Mouse (Mus musculus): ENCODE measurements around the gene Gpn2. TPM values are rescaled to one million over a fixed set of nuclear protein-coding genes. Genes with fewer than 3 reads are reported as not detected.

Gene Gpn2
- polyA plus RNA-seq, 1 experiment from 2014 or later, result 25.0 TPM

- WGBS, result 86% methylated on average over 2 of the region's 2 CpGs
- H3K4me1 ChIP-seq, result peaks cover 20% of the 10 kb centered on the region
- no peak overlapping the region for H3K27ac ChIP-seq
- no peak for ATAC-seq
- H3K9ac ChIP-seq, result no peak overlapping the region
- peaks cover 37% of the 10 kb centered on the region for H3K36me3 ChIP-seq (ENCODE audit: poor library complexity, severe bottlenecking)
- H3K9me3 ChIP-seq (replicated peaks), result no peaks in the 10 kb centered on the region
- H3K4me2 ChIP-seq, result no peak overlapping the region
- H3K27me3 ChIP-seq, result no peaks in the 10 kb centered on the region
- no peak overlapping the region for H3K4me3 ChIP-seq
Observed at GRCm38 (mm10) chr4:133628517-133628916, 44.4 kb downstream of the Gpn2 start.

- ATAC-seq, result no peak
- Histone ChIP-seq H3K4me2 (no peak overlapping the region), H3K9ac (no peak overlapping the region), H3K4me3 (no peak overlapping the region), H3K4me1 (peaks cover 20% of the 10 kb centered on the region), H3K27me3 (no peaks in the 10 kb centered on the region), H3K27ac (no peak overlapping the region), H3K36me3 (ENCODE audit: poor library complexity, severe bottlenecking) (peaks cover 30% of the 10 kb centered on the region), H3K9me3 (replicated peaks) (no peaks in the 10 kb centered on the region)
- WGBS, result 89% methylated on average over 7 of the region's 7 CpGs
Observed at GRCm38 (mm10) chr4:133629191-133629590, 45.0 kb downstream of the Gpn2 start.

GRCm38 (mm10) chr4:133630326-133630920 lies 46.3 kb downstream of the Gpn2 start:
- Histone ChIP-seq H3K27me3 (no peaks in the 10 kb centered on the region), H3K27ac (no peak overlapping the region), H3K4me3 (no peak overlapping the region), H3K4me2 (no peak overlapping the region), H3K9ac (0 out of 2 replicates have a peak overlapping the region, but pooled peaks have one; percentile 26), H3K36me3 (ENCODE audit: poor library complexity, severe bottlenecking) (peaks cover 18% of the 10 kb centered on the region), H3K4me1 (peaks cover 20% of the 10 kb centered on the region), H3K9me3 (replicated peaks) (no peaks in the 10 kb centered on the region)
- WGBS, result 93% methylated on average over 8 of the region's 8 CpGs
- ATAC-seq, result no peak

- peak overlapping the region; percentile 93 for H3K4me2 ChIP-seq
- H3K27ac ChIP-seq, result no peak overlapping the region
- H3K4me3 ChIP-seq, result no peak overlapping the region
- peaks cover 10% of the 10 kb centered on the region for H3K36me3 ChIP-seq (ENCODE audit: poor library complexity, severe bottlenecking)
- 85% methylated on average over 14 of the region's 14 CpGs for WGBS
- no peak for ATAC-seq
- H3K9ac ChIP-seq, result 0 out of 2 replicates have a peak overlapping the region, but pooled peaks have one; percentile 26
- H3K4me1 ChIP-seq, result peaks cover 20% of the 10 kb centered on the region
- H3K9me3 ChIP-seq (replicated peaks), result no peaks in the 10 kb centered on the region
- H3K27me3 ChIP-seq, result no peaks in the 10 kb centered on the region
Observed at GRCm38 (mm10) chr4:133631071-133631768, 47.1 kb downstream of the Gpn2 start.

GRCm38 (mm10) chr4:133631769-133632411 lies 47.7 kb downstream of the Gpn2 start:
- H3K4me1 ChIP-seq, result peaks cover 20% of the 10 kb centered on the region
- H3K27ac ChIP-seq, result no peak overlapping the region
- H3K9ac ChIP-seq, result peak overlapping the region; percentile 92
- no peaks in the 10 kb centered on the region for H3K9me3 ChIP-seq (replicated peaks)
- 37% methylated on average over 9 of the region's 9 CpGs for WGBS
- no peaks in the 10 kb centered on the region for H3K27me3 ChIP-seq
- no peak for ATAC-seq
- peak overlapping the region; percentile 93 for H3K4me2 ChIP-seq
- peaks cover 3% of the 10 kb centered on the region for H3K36me3 ChIP-seq (ENCODE audit: poor library complexity, severe bottlenecking)
- H3K4me3 ChIP-seq, result peak overlapping the region; percentile 79

GRCm38 (mm10) chr4:133632483-133633327 lies 48.5 kb downstream of the Gpn2 start:
- Histone ChIP-seq H3K4me2 (peak overlapping the region; percentile 93), H3K4me1 (peaks cover 20% of the 10 kb centered on the region), H3K27me3 (no peaks in the 10 kb centered on the region), H3K36me3 (ENCODE audit: poor library complexity, severe bottlenecking) (no peaks in the 10 kb centered on the region), H3K27ac (peak overlapping the region; percentile 77), H3K9me3 (replicated peaks) (no peaks in the 10 kb centered on the region), H3K4me3 (peak overlapping the region; percentile 79), H3K9ac (peak overlapping the region; percentile 92)
- peak; percentile 81 for ATAC-seq
- 1% methylated on average over 56 of the region's 69 CpGs for WGBS

- H3K27ac ChIP-seq, result peak overlapping the region; percentile 77
- peak; percentile 92 for ATAC-seq
Observed at GRCm38 (mm10) chr4:133633332-133634042, 49.3 kb downstream of the Gpn2 start.

GRCm38 (mm10) chr4:133634043-133634410 lies 49.9 kb downstream of the Gpn2 start:
- H3K4me2 ChIP-seq, result no peak overlapping the region
- H3K27me3 ChIP-seq, result no peaks in the 10 kb centered on the region
- no peak overlapping the region for H3K4me3 ChIP-seq
- H3K36me3 ChIP-seq (ENCODE audit: poor library complexity, severe bottlenecking), result no peaks in the 10 kb centered on the region
- H3K4me1 ChIP-seq, result peaks cover 20% of the 10 kb centered on the region
- 84% methylated on average over 5 of the region's 5 CpGs for WGBS
- no peaks in the 10 kb centered on the region for H3K9me3 ChIP-seq (replicated peaks)
- no peak overlapping the region for H3K27ac ChIP-seq
- no peak for ATAC-seq
- no peak overlapping the region for H3K9ac ChIP-seq

More at GRCm38 (mm10) chr4:133633332-133634042, 49.3 kb downstream of the Gpn2 start:
- Histone ChIP-seq H3K4me1 (peaks cover 20% of the 10 kb centered on the region), H3K9ac (peak overlapping the region; percentile 92), H3K4me2 (peak overlapping the region; percentile 93), H3K4me3 (peak overlapping the region; percentile 79), H3K27me3 (no peaks in the 10 kb centered on the region), H3K36me3 (ENCODE audit: poor library complexity, severe bottlenecking) (no peaks in the 10 kb centered on the region), H3K9me3 (replicated peaks) (no peaks in the 10 kb centered on the region)
- 8% methylated on average over 46 of the region's 47 CpGs for WGBS

Small RNA genes within 50 kb of the gene (microRNA-seq; reads per million reads assigned to microRNA genes)
- not detected for gene Gm23158

Other genes starting within 250 kb of the Gpn2 start
- 14.0 and 16.9 TPM in 2 replicates for gene Wdtc1, start 230.9 kb upstream of the Gpn2 start, polyA plus RNA-seq (2015; fragmentation: Nextera tagmentation; extraction: Ambion mirVana)
- gene Slc9a1, start 214.7 kb upstream of the Gpn2 start, polyA plus RNA-seq (2015; fragmentation: Nextera tagmentation; extraction: Ambion mirVana), result 5.6 and 7.3 TPM in 2 replicates
- 0.27 TPM in 1 of 2 replicates, not detected in the other for gene Tent5b, start 104.2 kb upstream of the Gpn2 start, polyA plus RNA-seq (2015; fragmentation: Nextera tagmentation; extraction: Ambion mirVana)
- 1.5 and 2.9 TPM in 2 replicates for gene Trnp1, start 85.8 kb upstream of the Gpn2 start, polyA plus RNA-seq (2015; fragmentation: Nextera tagmentation; extraction: Ambion mirVana)
- 0.26 and 0.39 TPM in 2 replicates for gene Kdf1, start 65.4 kb upstream of the Gpn2 start, polyA plus RNA-seq (2015; fragmentation: Nextera tagmentation; extraction: Ambion mirVana)
- 311 and 312 TPM in 2 replicates for gene Nudc, start 38.4 kb upstream of the Gpn2 start, polyA plus RNA-seq (2015; fragmentation: Nextera tagmentation; extraction: Ambion mirVana)
- gene Nr0b2, start 31.0 kb upstream of the Gpn2 start, polyA plus RNA-seq (2015; fragmentation: Nextera tagmentation; extraction: Ambion mirVana), result not detected in 2 replicates
- 6.7 and 7.7 TPM in 2 replicates for gene Gpatch3, start 9.6 kb upstream of the Gpn2 start, polyA plus RNA-seq (2015; fragmentation: Nextera tagmentation; extraction: Ambion mirVana)
- 0.92 and 0.99 TPM in 2 replicates for gene Sfn, start 17.8 kb downstream of the Gpn2 start, polyA plus RNA-seq (2015; fragmentation: Nextera tagmentation; extraction: Ambion mirVana)
- 3.2 and 4.6 TPM in 2 replicates for gene Zdhhc18, start 65.8 kb downstream of the Gpn2 start, polyA plus RNA-seq (2015; fragmentation: Nextera tagmentation; extraction: Ambion mirVana)
- 13.6 and 14.5 TPM in 2 replicates for gene Pigv, start 88.3 kb downstream of the Gpn2 start, polyA plus RNA-seq (2015; fragmentation: Nextera tagmentation; extraction: Ambion mirVana)
- 44.7 and 48.9 TPM in 2 replicates for gene Arid1a, start 172.4 kb downstream of the Gpn2 start, polyA plus RNA-seq (2015; fragmentation: Nextera tagmentation; extraction: Ambion mirVana)